Mouse (Mus musculus): Measurements from ENCODE around the gene Rab37. TPM values are rescaled to one million over a fixed set of nuclear protein-coding genes. Genes with fewer than 3 reads are reported as not detected.

Gene Rab37
- polyA plus RNA-seq, 1 experiment from 2014 or later, result 3.5 TPM

DNA sequence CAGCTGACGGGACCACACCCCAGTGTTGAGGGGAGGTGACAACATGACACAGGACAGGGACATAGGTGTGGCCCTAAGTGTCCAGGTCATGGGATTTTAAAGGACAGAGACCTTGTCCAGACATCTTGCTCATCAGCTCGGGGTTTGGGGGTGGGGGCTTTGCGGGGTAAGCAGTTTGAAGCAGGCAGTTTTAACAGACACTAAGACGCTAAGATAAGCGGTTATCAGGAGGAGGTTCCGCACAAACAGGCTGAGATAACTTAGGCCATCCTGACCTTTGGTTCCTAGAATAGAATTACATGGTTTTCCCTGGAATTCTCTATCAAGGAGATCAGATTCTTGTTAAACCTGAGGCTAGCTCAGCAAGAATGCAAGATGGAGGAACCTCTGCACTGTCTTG lies 103.5 kb downstream of the Rab37 start:
- Histone ChIP-seq H3K36me3 (peaks cover 8% of the 10 kb centered on the region; the same call in 1 of the 2 replicates), H3K9me3 (no peaks in the 10 kb centered on the region), H3K9ac (no peak overlapping the region), H3K27ac (no peak overlapping the region), H3K4me1 (0 out of 2 replicates have a peak, but pooled peaks cover 5% of the 10 kb centered on the region), H3K4me2 (replicated peaks) (no peak overlapping the region), H3K4me3 (no peak overlapping the region), H3K27me3 (replicated peaks) (no peaks in the 10 kb centered on the region)
- no peak for ATAC-seq (ENCODE audit: low FRiP score, low read depth)
- 93% methylated on average over 6 of the region's 6 CpGs for whole genome bisulfite sequencing

DNA sequence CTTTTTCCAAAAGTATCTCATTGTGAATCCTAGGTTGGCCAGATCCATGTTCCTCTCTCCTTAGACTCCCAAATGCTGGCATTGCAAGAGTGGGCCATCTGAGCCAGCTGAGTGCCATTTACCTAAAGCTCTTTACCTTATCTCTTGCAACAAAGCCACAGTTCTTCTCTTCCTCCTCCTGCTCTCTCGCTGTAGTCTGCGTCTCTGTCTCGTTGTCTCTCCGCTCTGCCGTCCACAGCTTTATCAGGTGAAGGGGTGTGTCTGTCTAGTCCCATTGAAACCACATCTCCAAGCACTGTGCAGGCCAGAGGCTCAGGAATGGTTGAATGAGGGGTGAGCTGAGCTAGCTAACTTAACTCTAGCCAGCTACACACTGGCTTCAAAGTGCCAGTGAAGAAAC lies 104.7 kb downstream of the Rab37 start:
- Histone ChIP-seq H3K9ac (no peak overlapping the region), H3K27ac (no peak overlapping the region), H3K4me1 (0 out of 2 replicates have a peak, but pooled peaks cover 5% of the 10 kb centered on the region), H3K36me3 (peaks cover 13% of the 10 kb centered on the region), H3K4me2 (replicated peaks) (no peak overlapping the region), H3K9me3 (no peaks in the 10 kb centered on the region), H3K4me3 (no peak overlapping the region), H3K27me3 (replicated peaks) (no peaks in the 10 kb centered on the region)
- WGBS, result 91% methylated on average over 5 of the region's 5 CpGs
- no peak for ATAC-seq (ENCODE audit: low FRiP score, low read depth)

DNA sequence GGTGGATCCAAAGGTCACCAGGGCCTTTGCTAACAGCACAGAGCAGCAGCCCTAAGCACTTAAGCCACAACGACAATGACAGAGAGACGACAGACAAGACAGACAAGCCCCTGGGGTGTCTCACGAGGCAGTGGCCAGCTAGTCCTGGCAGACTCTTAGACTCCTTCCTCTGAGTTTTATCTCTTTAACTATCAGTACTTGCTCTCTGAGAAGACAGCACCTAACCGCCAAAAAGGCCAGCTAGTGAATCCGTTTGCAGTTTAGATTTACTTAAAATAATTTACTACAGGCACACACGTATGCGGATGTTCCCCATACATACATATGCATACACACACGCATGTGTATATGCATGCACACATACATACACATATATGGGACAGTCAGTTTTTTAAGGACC lies 106.3 kb downstream of the Rab37 start:
- no peak overlapping the region for H3K4me2 ChIP-seq (replicated peaks)
- 86% methylated on average over 8 of the region's 8 CpGs for WGBS
- ATAC-seq (ENCODE audit: low FRiP score, low read depth), result no peak
- H3K4me1 ChIP-seq, result 0 out of 2 replicates have a peak, but pooled peaks cover 5% of the 10 kb centered on the region
- H3K9ac ChIP-seq, result no peak overlapping the region
- H3K27ac ChIP-seq, result no peak overlapping the region
- H3K36me3 ChIP-seq, result peaks cover 14% of the 10 kb centered on the region
- H3K27me3 ChIP-seq (replicated peaks), result no peaks in the 10 kb centered on the region
- no peak overlapping the region for H3K4me3 ChIP-seq
- H3K9me3 ChIP-seq, result no peaks in the 10 kb centered on the region

DNA sequence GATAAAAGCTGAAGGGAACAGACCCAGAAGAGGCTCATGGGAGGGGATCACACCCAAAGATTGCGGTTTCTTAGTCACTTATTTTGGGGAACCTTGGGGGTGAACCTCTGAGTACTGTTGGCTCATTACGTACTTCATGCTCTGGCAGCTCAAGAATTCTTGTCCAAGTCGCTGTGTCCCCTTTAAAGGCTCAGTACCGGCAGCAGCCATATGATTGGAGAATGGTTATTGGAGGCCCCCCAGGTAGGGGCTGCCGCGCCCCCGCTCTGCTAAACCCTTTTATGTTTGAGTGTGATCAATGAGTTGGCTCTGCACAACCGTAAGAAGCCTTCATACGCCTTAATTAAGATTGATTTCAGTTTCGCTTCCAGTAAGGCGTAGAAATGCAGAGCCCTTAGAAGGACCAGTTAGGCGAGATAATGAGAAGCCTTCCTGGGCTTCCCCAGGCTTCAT lies 107.7 kb downstream of the Rab37 start:
- no peak for ATAC-seq (ENCODE audit: low FRiP score, low read depth)
- Histone ChIP-seq H3K27me3 (replicated peaks) (no peaks in the 10 kb centered on the region), H3K9ac (no peak overlapping the region), H3K27ac (no peak overlapping the region), H3K9me3 (no peaks in the 10 kb centered on the region), H3K4me1 (0 out of 2 replicates have a peak, but pooled peaks cover 5% of the 10 kb centered on the region), H3K4me3 (no peak overlapping the region), H3K36me3 (peaks cover 14% of the 10 kb centered on the region), H3K4me2 (replicated peaks) (no peak overlapping the region)
- 30% methylated on average over 12 of the region's 12 CpGs for WGBS

DNA sequence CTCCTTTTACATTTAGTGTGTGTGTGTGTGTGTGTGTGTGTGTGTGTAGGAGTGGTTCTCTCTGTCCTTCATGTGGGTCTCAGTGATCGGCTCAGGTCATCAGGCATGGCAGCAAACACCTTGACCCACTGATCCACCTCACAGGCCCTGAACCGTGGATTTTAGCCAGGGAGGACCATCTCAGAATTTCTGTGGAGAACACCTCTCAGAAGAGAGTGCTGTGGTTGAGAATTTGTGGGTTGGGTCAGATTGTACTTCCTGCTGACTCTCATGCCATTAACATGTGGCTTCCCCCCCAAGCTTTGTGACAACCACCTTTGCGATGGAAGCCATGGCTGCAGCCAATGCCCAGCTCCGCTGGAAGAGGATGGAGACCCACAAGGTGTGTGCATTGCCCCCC lies 109.3 kb downstream of the Rab37 start:
- H3K9me3 ChIP-seq, result no peaks in the 10 kb centered on the region
- H3K9ac ChIP-seq, result no peak overlapping the region
- H3K27me3 ChIP-seq (replicated peaks), result no peaks in the 10 kb centered on the region
- WGBS, result 93% methylated on average over 4 of the region's 4 CpGs
- ATAC-seq (ENCODE audit: low FRiP score, low read depth), result no peak
- H3K4me3 ChIP-seq, result no peak overlapping the region
- peaks cover 16% of the 10 kb centered on the region for H3K36me3 ChIP-seq
- peaks cover 6% of the 10 kb centered on the region; the same call in 1 of the 2 replicates for H3K4me1 ChIP-seq
- no peak overlapping the region for H3K4me2 ChIP-seq (replicated peaks)
- H3K27ac ChIP-seq, result no peak overlapping the region

DNA sequence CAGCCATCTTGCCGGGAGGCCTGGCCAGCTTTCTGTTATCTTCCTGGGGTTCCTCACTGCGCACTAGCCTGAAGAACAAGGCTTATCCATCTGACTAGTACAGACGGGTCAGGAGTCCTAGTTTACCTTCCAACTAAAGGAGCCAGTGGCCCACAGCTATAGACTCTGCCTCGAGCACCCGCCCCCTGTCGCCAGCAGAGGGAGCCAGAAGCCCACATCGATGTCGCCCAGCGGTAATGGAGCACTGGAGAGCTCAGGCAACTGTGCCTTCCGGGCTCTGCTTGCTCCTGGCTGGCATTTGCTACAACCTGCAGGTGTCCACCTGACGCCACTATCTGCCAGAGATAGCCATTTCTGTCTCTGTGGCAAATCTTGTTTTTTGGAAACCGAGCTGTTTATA lies 111.1 kb downstream of the Rab37 start:
- peaks cover 23% of the 10 kb centered on the region for H3K36me3 ChIP-seq
- ATAC-seq (ENCODE audit: low FRiP score, low read depth), result peak; percentile 54; the same call in 1 of the 2 replicates

DNA sequence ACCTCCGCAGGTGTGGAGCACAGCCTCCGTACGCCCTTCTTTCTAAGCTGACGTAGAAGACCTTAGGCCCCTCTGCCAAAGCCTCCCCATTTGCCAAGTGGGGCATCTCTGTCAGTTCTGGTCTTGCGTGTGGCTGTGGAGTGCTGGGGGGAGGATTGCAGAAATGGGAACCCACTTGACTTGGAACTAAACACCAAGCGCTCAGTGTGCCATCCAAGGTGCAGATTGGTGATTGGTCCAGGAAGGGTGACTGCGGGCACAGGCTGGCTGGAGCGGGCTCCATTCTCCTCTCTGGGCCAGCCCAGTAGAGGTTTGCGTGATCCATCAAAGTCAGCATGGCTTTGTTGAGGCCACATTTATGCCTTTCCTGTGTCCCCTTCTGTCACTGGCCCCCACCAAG lies 111.5 kb downstream of the Rab37 start:
- Histone ChIP-seq H3K9ac (no peak overlapping the region), H3K4me1 (peaks cover 29% of the 10 kb centered on the region), H3K27me3 (replicated peaks) (no peaks in the 10 kb centered on the region), H3K4me2 (replicated peaks) (no peak overlapping the region), H3K9me3 (no peaks in the 10 kb centered on the region), H3K27ac (no peak overlapping the region), H3K4me3 (no peak overlapping the region), H3K36me3 (peaks cover 23% of the 10 kb centered on the region)
- 93% methylated on average over 9 of the region's 9 CpGs for WGBS
- no peak for ATAC-seq (ENCODE audit: low FRiP score, low read depth)

More for the DNA sequence above, 111.1 kb downstream of the Rab37 start:
- Histone ChIP-seq H3K4me2 (replicated peaks) (no peak overlapping the region), H3K27me3 (replicated peaks) (no peaks in the 10 kb centered on the region), H3K27ac (no peak overlapping the region), H3K9ac (no peak overlapping the region), H3K4me1 (peaks cover 24% of the 10 kb centered on the region), H3K4me3 (no peak overlapping the region), H3K9me3 (no peaks in the 10 kb centered on the region)
- WGBS, result 15% methylated on average over 12 of the region's 12 CpGs

DNA sequence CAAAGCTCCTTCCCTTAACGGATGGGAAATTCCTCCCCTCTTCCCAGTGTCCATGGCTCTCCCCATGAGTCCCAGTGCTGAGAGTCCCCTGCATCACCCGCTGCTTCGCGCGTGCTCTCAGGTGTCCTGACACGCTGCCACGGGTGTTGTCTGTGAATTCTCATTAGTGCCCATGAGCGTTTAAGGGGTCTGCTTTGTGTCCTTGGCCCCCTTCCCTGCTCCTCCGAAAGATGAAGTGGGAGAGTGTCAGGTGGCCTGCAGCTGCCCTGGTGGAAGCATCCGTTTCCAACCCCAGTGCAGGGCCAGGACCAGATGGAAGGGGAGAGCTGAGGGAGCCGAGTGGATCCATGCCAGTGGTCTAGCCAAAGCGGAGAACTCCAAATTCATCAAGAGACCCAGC lies 116.9 kb downstream of the Rab37 start:
- no peaks in the 10 kb centered on the region for H3K9me3 ChIP-seq
- no peak overlapping the region for H3K27ac ChIP-seq
- H3K36me3 ChIP-seq, result peaks cover 16% of the 10 kb centered on the region
- H3K4me1 ChIP-seq, result peaks cover 41% of the 10 kb centered on the region
- 0 out of 2 replicates have a peak overlapping the region, but pooled peaks have one; percentile 33 for H3K9ac ChIP-seq
- ATAC-seq (ENCODE audit: low FRiP score, low read depth), result no peak
- no peaks in the 10 kb centered on the region for H3K27me3 ChIP-seq (replicated peaks)
- no peak overlapping the region for H3K4me2 ChIP-seq (replicated peaks)
- WGBS, result 81% methylated on average over 12 of the region's 12 CpGs
- H3K4me3 ChIP-seq, result no peak overlapping the region

DNA sequence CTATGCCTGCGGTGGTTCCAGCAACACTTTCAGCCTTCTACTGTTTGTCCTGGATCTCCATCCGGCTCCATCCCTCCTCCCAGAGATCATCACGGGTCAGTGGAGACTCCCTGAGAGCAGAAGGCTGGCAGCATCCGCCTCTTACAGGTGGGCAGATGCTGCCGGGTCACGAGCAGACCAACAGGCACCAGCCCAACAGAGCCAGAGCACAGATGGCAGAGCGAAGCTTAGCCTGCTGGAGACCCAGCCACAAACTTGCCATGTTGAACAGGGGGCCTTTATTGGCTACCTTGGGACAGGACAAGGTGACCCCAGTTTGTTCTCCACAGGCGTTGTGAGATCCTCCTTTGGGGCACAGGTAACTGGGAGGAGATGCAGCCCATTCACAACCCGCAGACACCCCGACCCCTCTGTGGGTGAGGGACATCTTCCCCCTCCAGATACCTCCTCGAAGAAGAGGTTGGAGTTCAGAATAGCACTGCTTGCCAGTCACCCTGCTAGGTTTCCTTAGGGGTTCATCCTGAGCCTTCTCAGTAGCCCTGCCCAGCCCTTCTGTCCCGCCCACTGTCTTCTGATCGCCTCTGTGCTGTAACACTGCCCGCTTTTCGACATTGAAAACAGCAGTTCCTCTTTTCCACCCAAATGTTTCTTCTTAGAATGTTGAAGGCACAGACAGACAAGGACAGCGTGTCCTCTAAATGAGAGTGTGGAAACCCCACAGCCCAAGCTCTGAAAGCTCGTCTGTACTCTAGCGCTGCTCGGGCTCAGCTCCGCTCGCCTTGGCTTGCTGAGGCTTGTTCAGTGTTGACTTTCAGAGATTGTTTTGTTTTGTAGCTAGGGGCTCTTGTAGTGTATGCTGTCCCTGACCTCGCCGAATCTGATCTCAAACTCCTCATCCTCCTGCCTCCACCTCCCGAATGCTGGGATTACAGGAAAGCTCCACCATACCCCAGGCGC lies 117.8 kb downstream of the Rab37 start:
- no peaks in the 10 kb centered on the region for H3K9me3 ChIP-seq
- no peak overlapping the region for H3K27ac ChIP-seq
- no peak for ATAC-seq (ENCODE audit: low FRiP score, low read depth)
- no peaks in the 10 kb centered on the region for H3K27me3 ChIP-seq (replicated peaks)
- no peak overlapping the region for H3K4me3 ChIP-seq
- H3K4me2 ChIP-seq (replicated peaks), result no peak overlapping the region
- H3K9ac ChIP-seq, result 0 out of 2 replicates have a peak overlapping the region, but pooled peaks have one; percentile 21
- peaks cover 16% of the 10 kb centered on the region for H3K36me3 ChIP-seq
- WGBS, result 83% methylated on average over 25 of the region's 25 CpGs
- H3K4me1 ChIP-seq, result peaks cover 41% of the 10 kb centered on the region

DNA sequence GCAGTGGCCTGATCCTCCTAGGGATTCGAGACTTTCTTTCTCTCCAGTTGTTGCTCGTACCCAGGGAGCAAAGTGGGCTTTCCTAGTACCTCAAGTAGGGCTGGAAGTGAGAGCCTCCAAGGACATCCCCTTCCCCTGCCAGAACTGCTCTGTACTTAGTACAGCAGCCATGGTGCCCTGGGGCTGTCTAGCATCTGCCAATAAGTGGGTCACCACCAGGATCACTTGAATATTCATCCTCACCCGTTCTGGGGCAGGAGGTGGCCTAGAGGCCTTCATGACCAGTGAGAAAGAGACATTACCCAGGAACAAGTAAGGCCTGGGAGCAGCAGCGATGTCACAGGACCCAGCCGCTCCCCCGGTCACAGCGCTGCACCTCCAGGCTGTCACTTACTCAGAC lies 118.7 kb downstream of the Rab37 start:
- H3K27ac ChIP-seq, result no peak overlapping the region
- H3K4me3 ChIP-seq, result no peak overlapping the region
- WGBS, result 78% methylated on average over 7 of the region's 7 CpGs
- H3K9ac ChIP-seq, result 0 out of 2 replicates have a peak overlapping the region, but pooled peaks have one; percentile 8
- ATAC-seq (ENCODE audit: low FRiP score, low read depth), result no peak
- H3K36me3 ChIP-seq, result peaks cover 15% of the 10 kb centered on the region
- H3K4me2 ChIP-seq (replicated peaks), result no peak overlapping the region
- no peaks in the 10 kb centered on the region for H3K9me3 ChIP-seq
- H3K4me1 ChIP-seq, result peaks cover 41% of the 10 kb centered on the region
- peaks cover 4% of the 10 kb centered on the region; the same call in 1 of the 2 replicates for H3K27me3 ChIP-seq (replicated peaks)
